Mouse (Mus musculus) gastrocnemius, postnatal 4 days (tissue): ENCODE measurements at regions not wholly inside any gene's neighbourhood (a gene's known extent, or its start where the extent isn't known, plus 50 kb on each side); places are given as distances from the start of the nearest gene placed in this dataset.

Source experiments
- DNase-seq, 2 experiments: peaks; one replicate each; pipeline ENCODE4 v3.0.0; 2021 to 2022; ENCODE audit warnings: low spot score in 2 of 2, mixed read lengths in 2 of 2

- no peak for DNase-seq
These were observed 547.4 kb downstream of the Abca13 start for GRCm38 (mm10) chr11:9739098-9739497.

GRCm38 (mm10) chr11:9780240-9780901, 588.6 kb downstream of the Abca13 start:
- no peak for DNase-seq

GRCm38 (mm10) chr11:9793175-9793828, 601.6 kb downstream of the Abca13 start:
- no peak for DNase-seq

- DNase-seq, result peak in 1 of 2 experiments; percentile 8
These were observed 647.9 kb downstream of the Abca13 start for GRCm38 (mm10) chr11:9839636-9840035.

- no peak for DNase-seq
These were observed 676.9 kb downstream of the Abca13 start for GRCm38 (mm10) chr11:9868454-9869130.
